Mouse (Mus musculus): ENCODE measurements around the gene Ccnt2. TPM values are rescaled to one million over a fixed set of nuclear protein-coding genes. Genes with fewer than 3 reads are reported as not detected.

Ccnt2 gene
- polyA plus RNA-seq, 1 experiment from 2014 or later, result 94.9 TPM

GRCm38 (mm10) chr1:127802916-127803315 lies 29.0 kb downstream of the Ccnt2 start:
- Histone ChIP-seq H3K9me3 (replicated peaks; ENCODE audit: control insufficient read depth, low read length, poor library complexity, severe bottlenecking) (no peaks in the 10 kb centered on the region), H3K4me1 (ENCODE audit: control insufficient read depth, insufficient read depth, low read length) (no peaks in the 10 kb centered on the region), H3K4me2 (ENCODE audit: low read length) (no peak overlapping the region), H3K27ac (ENCODE audit: low read length) (no peak overlapping the region), H3K36me3 (ENCODE audit: control insufficient read depth, insufficient read depth, low read length) (peaks cover 16% of the 10 kb centered on the region), H3K4me3 (ENCODE audit: low read depth, low read length) (no peak overlapping the region), H3K9ac (ENCODE audit: low read depth, low read length) (no peak overlapping the region), H3K27me3 (ENCODE audit: control insufficient read depth, insufficient read depth, low read depth, low read length) (no peaks in the 10 kb centered on the region)
- 85% methylated on average over 8 of the region's 8 CpGs for WGBS
- ATAC-seq, result no peak

- 94% methylated on average over 7 of the region's 7 CpGs for WGBS
- H3K27me3 ChIP-seq (ENCODE audit: control insufficient read depth, insufficient read depth, low read depth, low read length), result no peaks in the 10 kb centered on the region
- no peak for ATAC-seq
These were observed 34.7 kb downstream of the Ccnt2 start for GRCm38 (mm10) chr1:127808671-127809070.

GRCm38 (mm10) chr1:127812929-127813328 lies 39.0 kb downstream of the Ccnt2 start:
- H3K27ac ChIP-seq (ENCODE audit: low read length), result no peak overlapping the region
- H3K4me2 ChIP-seq (ENCODE audit: low read length), result no peak overlapping the region
- H3K36me3 ChIP-seq (ENCODE audit: control insufficient read depth, insufficient read depth, low read length), result no peaks in the 10 kb centered on the region
- no peaks in the 10 kb centered on the region for H3K4me1 ChIP-seq (ENCODE audit: control insufficient read depth, insufficient read depth, low read length)
- ATAC-seq, result no peak
- H3K4me3 ChIP-seq (ENCODE audit: low read depth, low read length), result no peak overlapping the region
- H3K27me3 ChIP-seq (ENCODE audit: control insufficient read depth, insufficient read depth, low read depth, low read length), result no peaks in the 10 kb centered on the region
- no peaks in the 10 kb centered on the region for H3K9me3 ChIP-seq (replicated peaks; ENCODE audit: control insufficient read depth, low read length, poor library complexity, severe bottlenecking)
- 61% methylated on average over 7 of the region's 7 CpGs for WGBS
- H3K9ac ChIP-seq (ENCODE audit: low read depth, low read length), result no peak overlapping the region

More at GRCm38 (mm10) chr1:127808671-127809070, 34.7 kb downstream of the Ccnt2 start:
- no peak overlapping the region for H3K4me2 ChIP-seq (ENCODE audit: low read length)
- no peaks in the 10 kb centered on the region for H3K4me1 ChIP-seq (ENCODE audit: control insufficient read depth, insufficient read depth, low read length)
- no peak overlapping the region for H3K9ac ChIP-seq (ENCODE audit: low read depth, low read length)
- H3K36me3 ChIP-seq (ENCODE audit: control insufficient read depth, insufficient read depth, low read length), result no peaks in the 10 kb centered on the region
- H3K27ac ChIP-seq (ENCODE audit: low read length), result no peak overlapping the region
- H3K4me3 ChIP-seq (ENCODE audit: low read depth, low read length), result no peak overlapping the region
- no peaks in the 10 kb centered on the region for H3K9me3 ChIP-seq (replicated peaks; ENCODE audit: control insufficient read depth, low read length, poor library complexity, severe bottlenecking)

GRCm38 (mm10) chr1:127816381-127816780 lies 42.4 kb downstream of the Ccnt2 start:
- no peaks in the 10 kb centered on the region for H3K4me1 ChIP-seq (ENCODE audit: control insufficient read depth, insufficient read depth, low read length)
- H3K9ac ChIP-seq (ENCODE audit: low read depth, low read length), result no peak overlapping the region
- H3K27ac ChIP-seq (ENCODE audit: low read length), result no peak overlapping the region
- no peaks in the 10 kb centered on the region for H3K27me3 ChIP-seq (ENCODE audit: control insufficient read depth, insufficient read depth, low read depth, low read length)
- no peaks in the 10 kb centered on the region for H3K9me3 ChIP-seq (replicated peaks; ENCODE audit: control insufficient read depth, low read length, poor library complexity, severe bottlenecking)
- no peak for ATAC-seq
- WGBS, result 86% methylated on average over 6 of the region's 6 CpGs
- H3K36me3 ChIP-seq (ENCODE audit: control insufficient read depth, insufficient read depth, low read length), result no peaks in the 10 kb centered on the region
- H3K4me2 ChIP-seq (ENCODE audit: low read length), result no peak overlapping the region
- H3K4me3 ChIP-seq (ENCODE audit: low read depth, low read length), result no peak overlapping the region

GRCm38 (mm10) chr1:127827325-127827724 lies 53.4 kb downstream of the Ccnt2 start:
- Histone ChIP-seq H3K9ac (ENCODE audit: low read depth, low read length) (no peak overlapping the region), H3K4me1 (ENCODE audit: control insufficient read depth, insufficient read depth, low read length) (no peaks in the 10 kb centered on the region), H3K36me3 (ENCODE audit: control insufficient read depth, insufficient read depth, low read length) (no peaks in the 10 kb centered on the region), H3K4me2 (ENCODE audit: low read length) (no peak overlapping the region), H3K4me3 (ENCODE audit: low read depth, low read length) (no peak overlapping the region), H3K27me3 (ENCODE audit: control insufficient read depth, insufficient read depth, low read depth, low read length) (no peaks in the 10 kb centered on the region), H3K9me3 (replicated peaks; ENCODE audit: control insufficient read depth, low read length, poor library complexity, severe bottlenecking) (no peaks in the 10 kb centered on the region), H3K27ac (ENCODE audit: low read length) (no peak overlapping the region)
- ATAC-seq, result no peak
- WGBS, result 15% methylated on average over 2 of the region's 2 CpGs

GRCm38 (mm10) chr1:127830215-127830921 lies 56.4 kb downstream of the Ccnt2 start:
- Histone ChIP-seq H3K9ac (ENCODE audit: low read depth, low read length) (no peak overlapping the region), H3K9me3 (replicated peaks; ENCODE audit: control insufficient read depth, low read length, poor library complexity, severe bottlenecking) (no peaks in the 10 kb centered on the region), H3K27me3 (ENCODE audit: control insufficient read depth, insufficient read depth, low read depth, low read length) (no peaks in the 10 kb centered on the region), H3K4me3 (ENCODE audit: low read depth, low read length) (no peak overlapping the region), H3K36me3 (ENCODE audit: control insufficient read depth, insufficient read depth, low read length) (no peaks in the 10 kb centered on the region), H3K4me1 (ENCODE audit: control insufficient read depth, insufficient read depth, low read length) (no peaks in the 10 kb centered on the region), H3K4me2 (ENCODE audit: low read length) (no peak overlapping the region), H3K27ac (ENCODE audit: low read length) (no peak overlapping the region)
- no peak for ATAC-seq
- 88% methylated on average over 13 of the region's 13 CpGs for WGBS

- no peaks in the 10 kb centered on the region for H3K9me3 ChIP-seq (replicated peaks; ENCODE audit: control insufficient read depth, low read length, poor library complexity, severe bottlenecking)
- no peak overlapping the region for H3K27ac ChIP-seq (ENCODE audit: low read length)
- no peaks in the 10 kb centered on the region for H3K27me3 ChIP-seq (ENCODE audit: control insufficient read depth, insufficient read depth, low read depth, low read length)
- H3K4me3 ChIP-seq (ENCODE audit: low read depth, low read length), result no peak overlapping the region
- ATAC-seq, result no peak
- H3K4me2 ChIP-seq (ENCODE audit: low read length), result no peak overlapping the region
- no peaks in the 10 kb centered on the region for H3K4me1 ChIP-seq (ENCODE audit: control insufficient read depth, insufficient read depth, low read length)
- WGBS, result 51% methylated on average over 2 of the region's 2 CpGs
- no peaks in the 10 kb centered on the region for H3K36me3 ChIP-seq (ENCODE audit: control insufficient read depth, insufficient read depth, low read length)
- no peak overlapping the region for H3K9ac ChIP-seq (ENCODE audit: low read depth, low read length)
These were observed 59.8 kb downstream of the Ccnt2 start for GRCm38 (mm10) chr1:127833714-127834113.

- no peak overlapping the region for H3K4me2 ChIP-seq (ENCODE audit: low read length)
- no peak overlapping the region for H3K27ac ChIP-seq (ENCODE audit: low read length)
- H3K27me3 ChIP-seq (ENCODE audit: control insufficient read depth, insufficient read depth, low read depth, low read length), result no peaks in the 10 kb centered on the region
- 72% methylated on average over 4 of the region's 4 CpGs for WGBS
- no peak overlapping the region for H3K9ac ChIP-seq (ENCODE audit: low read depth, low read length)
- no peaks in the 10 kb centered on the region for H3K9me3 ChIP-seq (replicated peaks; ENCODE audit: control insufficient read depth, low read length, poor library complexity, severe bottlenecking)
- H3K36me3 ChIP-seq (ENCODE audit: control insufficient read depth, insufficient read depth, low read length), result no peaks in the 10 kb centered on the region
- no peak for ATAC-seq
- no peak overlapping the region for H3K4me3 ChIP-seq (ENCODE audit: low read depth, low read length)
- no peaks in the 10 kb centered on the region for H3K4me1 ChIP-seq (ENCODE audit: control insufficient read depth, insufficient read depth, low read length)
These were observed 60.2 kb downstream of the Ccnt2 start for GRCm38 (mm10) chr1:127834202-127834601.

- ATAC-seq, result no peak
- no peak overlapping the region for H3K4me2 ChIP-seq (ENCODE audit: low read length)
- H3K4me3 ChIP-seq (ENCODE audit: low read depth, low read length), result no peak overlapping the region
- no peak overlapping the region for H3K27ac ChIP-seq (ENCODE audit: low read length)
- H3K36me3 ChIP-seq (ENCODE audit: control insufficient read depth, insufficient read depth, low read length), result no peaks in the 10 kb centered on the region
- H3K9ac ChIP-seq (ENCODE audit: low read depth, low read length), result no peak overlapping the region
- H3K9me3 ChIP-seq (replicated peaks; ENCODE audit: control insufficient read depth, low read length, poor library complexity, severe bottlenecking), result no peaks in the 10 kb centered on the region
- H3K27me3 ChIP-seq (ENCODE audit: control insufficient read depth, insufficient read depth, low read depth, low read length), result no peaks in the 10 kb centered on the region
- no peaks in the 10 kb centered on the region for H3K4me1 ChIP-seq (ENCODE audit: control insufficient read depth, insufficient read depth, low read length)
- 61% methylated on average over 4 of the region's 4 CpGs for WGBS
These were observed 62.7 kb downstream of the Ccnt2 start for GRCm38 (mm10) chr1:127836619-127837018.
